Mouse (Mus musculus) gastrocnemius, adult 2 months (tissue): ENCODE data around the gene C030005K15Rik. TPM values are rescaled to one million over a fixed set of nuclear protein-coding genes. Genes with fewer than 3 reads are reported as not detected.

Experiments used
- DNase-seq: peaks from one replicate; pipeline ENCODE4 v3.0.0; 2022
- H3K27ac ChIP-seq: fragments of 200-600 bp; 2 replicates; pipeline ENCODE4 v1.8.1; 2022; ENCODE audit warnings: mild to moderate bottlenecking
- H3K4me3 ChIP-seq: fragments of 200-600 bp; 2 replicates; pipeline ENCODE4 v1.8.1; 2022; ENCODE audit warnings: mild to moderate bottlenecking, moderate library complexity
- CTCF ChIP-seq: fragments of 200-600 bp; IDR thresholded peaks from 2 replicates; pipeline ENCODE4 v1.8.1; 2022; ENCODE audit warnings: antibody characterized with exemption, mild to moderate bottlenecking, moderate library complexity
- intact Hi-C: fragments of 180-260 bp; cut with DNase I; formaldehyde crosslinking; loops from one replicate; pipeline ENCODE4 v1.15.1; 2025
- total RNA-seq, 2 experiments: library from RNA; stranded (reverse); gene quantifications; 2 replicates each; pipeline ENCODE4 v1.2.3; 2021

Gene C030005K15Rik
- total RNA-seq, 2 experiments from 2014 or later: not detected

GRCm38 (mm10) chr10:97693398-97694135 is 33.0 kb downstream of the C030005K15Rik start:
- DNase-seq: peak; percentile 16
- intact Hi-C loops: no loop called here
- no peak for TF ChIP-seq CTCF
- H3K27ac ChIP-seq: peak overlapping the region; percentile 35; the same call in 1 of the 2 replicates
- no peak overlapping the region for H3K4me3 ChIP-seq

DNA sequence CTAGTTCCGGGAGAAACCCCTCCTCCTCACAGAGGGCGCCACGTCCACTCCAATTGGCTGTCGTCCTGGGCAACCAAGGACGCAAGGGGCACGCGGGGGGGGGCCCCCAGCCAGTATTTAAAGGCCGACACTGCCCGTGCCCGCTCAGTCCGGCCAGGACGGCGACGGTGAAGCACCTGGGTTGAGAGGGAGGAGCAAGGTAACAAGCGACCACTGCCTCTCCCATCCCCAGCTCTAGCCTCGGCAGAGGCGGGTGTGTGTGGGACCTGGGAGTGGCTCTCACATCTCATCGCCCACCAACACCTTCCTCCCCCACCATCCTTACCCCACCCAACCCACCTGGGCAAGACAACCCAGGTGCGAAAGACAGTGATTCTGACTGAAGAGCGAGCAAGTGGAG is 33.6 kb downstream of the C030005K15Rik start, which contains the start of gene Ccer1:
Gene Ccer1 (plus strand): TSS at position 147 of the 400 bp plus-strand sequence.
- TF ChIP-seq CTCF: no peak
- DNase-seq: peak; percentile 11
- intact Hi-C loops: no loop called here
- H3K27ac ChIP-seq: no peak within 1 kb of the TSS
- H3K4me3 ChIP-seq: no peak within 1 kb of the TSS

DNA sequence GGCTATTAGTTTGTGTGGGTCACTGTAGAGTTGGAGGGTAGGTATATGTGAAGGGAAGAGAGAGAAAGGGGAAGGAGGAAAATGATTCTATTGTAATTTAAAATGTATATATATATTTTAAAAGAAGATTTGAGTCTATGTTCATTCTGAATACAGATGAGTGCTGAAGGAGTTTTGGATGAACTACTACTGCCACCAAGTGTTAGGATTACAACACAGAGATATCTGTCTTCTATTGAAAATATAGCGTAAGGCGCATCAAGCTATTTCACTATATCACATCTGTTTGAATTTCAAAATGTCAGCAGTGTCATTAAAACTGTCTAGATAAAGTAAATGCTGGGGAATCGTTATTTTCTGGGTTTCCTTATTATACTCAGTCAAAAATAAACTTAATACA is 37.1 kb downstream of the C030005K15Rik start:
- TF ChIP-seq CTCF: peak; percentile 51
- intact Hi-C loops: loop anchor here (5.0 kb wide), 1 partner anchor 342 kb away; no protein-coding TSS in a partner anchor
- DNase-seq: no peak
- Histone ChIP-seq H3K4me3 (no peak overlapping the region), H3K27ac (no peak overlapping the region)

DNA sequence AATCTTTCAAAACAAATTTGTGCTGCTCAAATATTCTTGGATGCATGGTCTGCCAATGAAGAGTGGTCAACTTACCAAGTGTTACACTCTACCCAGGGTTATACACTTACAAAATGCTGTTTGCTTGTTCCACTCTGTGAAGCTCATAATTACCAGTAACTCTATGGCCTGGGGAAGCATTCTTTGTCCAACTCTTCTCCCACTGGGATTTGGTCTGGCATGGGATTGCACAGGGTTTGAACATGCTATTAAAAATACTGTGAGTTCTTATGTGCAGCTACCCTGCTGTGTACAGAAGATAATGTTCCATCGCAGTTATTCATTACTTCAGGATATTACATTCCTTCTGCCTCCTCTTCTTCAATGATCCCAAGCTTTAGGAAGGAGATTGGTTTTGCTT is 39.4 kb downstream of the C030005K15Rik start:
- Histone ChIP-seq H3K4me3 (no peak overlapping the region), H3K27ac (no peak overlapping the region)
- intact Hi-C loops: loop anchor here (5.0 kb wide), 1 partner anchor 340 kb away; no protein-coding TSS in a partner anchor
- DNase-seq: peak; percentile 48
- no peak for TF ChIP-seq CTCF

- Histone ChIP-seq H3K4me3 (no peak overlapping the region), H3K27ac (no peak overlapping the region)
- no peak for TF ChIP-seq CTCF
- intact Hi-C loops: no loop called here
- DNase-seq: peak; percentile 24
Observed at GRCm38 (mm10) chr10:97682981-97683380, 43.6 kb downstream of the C030005K15Rik start.

Other genes with a start within 250 kb of the C030005K15Rik start
- gene Dcn, start 247.1 kb downstream of the C030005K15Rik start, total RNA-seq: 100 to 1,000 TPM; 271 to 502 TPM
- 10 to 100 TPM in 1 of 2 experiments, 1 to 10 TPM in 1; 7.4 to 22.7 TPM for gene Lum, start 161.6 kb downstream of the C030005K15Rik start, total RNA-seq
- gene Kera, start 119.9 kb downstream of the C030005K15Rik start, total RNA-seq: 10 to 100 TPM in 1 of 2 experiments, 1 to 10 TPM in 1; 4.0 to 28.1 TPM
- under 1 TPM in 1 of 2 experiments, not detected in 1; 0.14 TPM for gene Epyc, start 82.7 kb downstream of the C030005K15Rik start, total RNA-seq
- gene Ccer1, start 33.7 kb downstream of the C030005K15Rik start, total RNA-seq: not detected